Mouse (Mus musculus): ENCODE results near the gene Mpi. TPM values are rescaled to one million over a fixed set of nuclear protein-coding genes. Genes with fewer than 3 reads are reported as not detected.

Mpi gene
- polyA plus RNA-seq, 1 experiment from 2014 or later, result 19.1 TPM

- no peaks in the 10 kb centered on the region for H3K9me3 ChIP-seq (ENCODE audit: low read length)
- no peak overlapping the region for H3K9ac ChIP-seq (replicated peaks; ENCODE audit: low read depth)
- H3K4me1 ChIP-seq (ENCODE audit: insufficient read depth, low read depth, low read length), result peaks cover 4% of the 10 kb centered on the region; the same call in 1 of the 2 replicates
- no peaks in the 10 kb centered on the region for H3K27me3 ChIP-seq (replicated peaks; ENCODE audit: insufficient read depth, low read length)
- DNase-seq (ENCODE audit: low spot score) (no peak), ATAC-seq (no peak)
- TF ChIP-seq EP300 (IDR thresholded peaks at IDR 0.05), result no peak
- no peak for TF ChIP-seq CTCF (IDR thresholded peaks at IDR 0.05)
- WGBS, result 80% methylated on average over 11 of the region's 11 CpGs
- H3K4me2 ChIP-seq (replicated peaks; ENCODE audit: low read depth, low read length), result no peak overlapping the region
- no peak overlapping the region for H3K27ac ChIP-seq (ENCODE audit: low read length)
- no peak overlapping the region for H3K4me3 ChIP-seq (ENCODE audit: low read depth, low read length)
- 0 out of 2 replicates have a peak, but pooled peaks cover 13% of the 10 kb centered on the region for H3K36me3 ChIP-seq (ENCODE audit: insufficient read depth, low read length)
Observed at GRCm38 (mm10) chr9:57547869-57548268, 4.7 kb downstream of the Mpi start.

GRCm38 (mm10) chr9:57547287-57547686 lies 5.3 kb downstream of the Mpi start:
- ATAC-seq (no peak), DNase-seq (ENCODE audit: low spot score) (peak; percentile 26)
- Histone ChIP-seq H3K4me2 (replicated peaks; ENCODE audit: low read depth, low read length) (no peak overlapping the region), H3K9ac (replicated peaks; ENCODE audit: low read depth) (no peak overlapping the region), H3K27ac (ENCODE audit: low read length) (no peak overlapping the region), H3K9me3 (ENCODE audit: low read length) (no peaks in the 10 kb centered on the region), H3K27me3 (replicated peaks; ENCODE audit: insufficient read depth, low read length) (no peaks in the 10 kb centered on the region), H3K4me3 (ENCODE audit: low read depth, low read length) (no peak overlapping the region), H3K36me3 (ENCODE audit: insufficient read depth, low read length) (0 out of 2 replicates have a peak, but pooled peaks cover 13% of the 10 kb centered on the region), H3K4me1 (ENCODE audit: insufficient read depth, low read depth, low read length) (peaks cover 4% of the 10 kb centered on the region; the same call in 1 of the 2 replicates)
- 63% methylated on average over 5 of the region's 5 CpGs for WGBS
- TF ChIP-seq CTCF (IDR thresholded peaks at IDR 0.05) (no peak), EP300 (IDR thresholded peaks at IDR 0.05) (no peak)

GRCm38 (mm10) chr9:57543951-57544350 lies 8.6 kb downstream of the Mpi start:
- TF ChIP-seq EP300 (IDR thresholded peaks at IDR 0.05), result no peak
- TF ChIP-seq CTCF (IDR thresholded peaks at IDR 0.05), result no peak
- Histone ChIP-seq H3K4me1 (ENCODE audit: insufficient read depth, low read depth, low read length) (no peaks in the 10 kb centered on the region), H3K9me3 (ENCODE audit: low read length) (no peaks in the 10 kb centered on the region), H3K4me2 (replicated peaks; ENCODE audit: low read depth, low read length) (no peak overlapping the region), H3K4me3 (ENCODE audit: low read depth, low read length) (no peak overlapping the region), H3K27me3 (replicated peaks; ENCODE audit: insufficient read depth, low read length) (no peaks in the 10 kb centered on the region), H3K27ac (ENCODE audit: low read length) (no peak overlapping the region), H3K36me3 (ENCODE audit: insufficient read depth, low read length) (0 out of 2 replicates have a peak, but pooled peaks cover 12% of the 10 kb centered on the region), H3K9ac (replicated peaks; ENCODE audit: low read depth) (no peak overlapping the region)
- ATAC-seq (no peak), DNase-seq (ENCODE audit: low spot score) (no peak)
- WGBS, result 76% methylated on average over 3 of the region's 3 CpGs

- ATAC-seq (no peak), DNase-seq (ENCODE audit: low spot score) (peak; percentile 75)
- TF ChIP-seq EP300 (IDR thresholded peaks at IDR 0.05), result no peak
- peak; percentile 77 for TF ChIP-seq CTCF (IDR thresholded peaks at IDR 0.05)
- 0% methylated on average over 1 of the region's 1 CpGs for WGBS
- no peaks in the 10 kb centered on the region for H3K4me1 ChIP-seq (ENCODE audit: insufficient read depth, low read depth, low read length)
- H3K4me3 ChIP-seq (ENCODE audit: low read depth, low read length), result no peak overlapping the region
- H3K27me3 ChIP-seq (replicated peaks; ENCODE audit: insufficient read depth, low read length), result no peaks in the 10 kb centered on the region
- H3K27ac ChIP-seq (ENCODE audit: low read length), result no peak overlapping the region
- no peak overlapping the region for H3K4me2 ChIP-seq (replicated peaks; ENCODE audit: low read depth, low read length)
- H3K9ac ChIP-seq (replicated peaks; ENCODE audit: low read depth), result no peak overlapping the region
- H3K36me3 ChIP-seq (ENCODE audit: insufficient read depth, low read length), result 0 out of 2 replicates have a peak, but pooled peaks cover 8% of the 10 kb centered on the region
- H3K9me3 ChIP-seq (ENCODE audit: low read length), result no peaks in the 10 kb centered on the region
Observed at GRCm38 (mm10) chr9:57541312-57541711, 11.3 kb downstream of the Mpi start.

- no peak for DNase-seq (ENCODE audit: low spot score)
- H3K9ac ChIP-seq (replicated peaks; ENCODE audit: low read depth), result no peak overlapping the region
- no peak for ATAC-seq
- H3K4me3 ChIP-seq (ENCODE audit: low read depth, low read length), result no peak overlapping the region
- H3K36me3 ChIP-seq (ENCODE audit: insufficient read depth, low read length), result 0 out of 2 replicates have a peak, but pooled peaks cover 2% of the 10 kb centered on the region
- no peaks in the 10 kb centered on the region for H3K27me3 ChIP-seq (replicated peaks; ENCODE audit: insufficient read depth, low read length)
- no peaks in the 10 kb centered on the region for H3K9me3 ChIP-seq (ENCODE audit: low read length)
- 84% methylated on average over 2 of the region's 2 CpGs for WGBS
- no peak overlapping the region for H3K4me2 ChIP-seq (replicated peaks; ENCODE audit: low read depth, low read length)
- TF ChIP-seq EP300 (IDR thresholded peaks at IDR 0.05) (no peak), CTCF (IDR thresholded peaks at IDR 0.05) (no peak)
- H3K4me1 ChIP-seq (ENCODE audit: insufficient read depth, low read depth, low read length), result no peaks in the 10 kb centered on the region
- no peak overlapping the region for H3K27ac ChIP-seq (ENCODE audit: low read length)
Observed at GRCm38 (mm10) chr9:57539550-57539949, 13.0 kb downstream of the Mpi start.

GRCm38 (mm10) chr9:57537728-57538181 lies 14.8 kb downstream of the Mpi start:
- Histone ChIP-seq H3K27ac (ENCODE audit: low read length) (peak overlapping the region; percentile 65), H3K9ac (replicated peaks; ENCODE audit: low read depth) (peak overlapping the region; percentile 52), H3K9me3 (ENCODE audit: low read length) (no peaks in the 10 kb centered on the region), H3K4me3 (ENCODE audit: low read depth, low read length) (peak overlapping the region; percentile 74), H3K36me3 (ENCODE audit: insufficient read depth, low read length) (no peaks in the 10 kb centered on the region), H3K27me3 (replicated peaks; ENCODE audit: insufficient read depth, low read length) (no peaks in the 10 kb centered on the region), H3K4me1 (ENCODE audit: insufficient read depth, low read depth, low read length) (no peaks in the 10 kb centered on the region), H3K4me2 (replicated peaks; ENCODE audit: low read depth, low read length) (peak overlapping the region; percentile 66)
- WGBS, result 0% methylated on average over 21 of the region's 24 CpGs
- ATAC-seq (peak; percentile 52), DNase-seq (ENCODE audit: low spot score) (no peak)
- TF ChIP-seq CTCF (IDR thresholded peaks at IDR 0.05) (no peak), EP300 (IDR thresholded peaks at IDR 0.05) (no peak)
